Comparison of ENCODE assay signal across 13 mouse cellular contexts in the genomic region with DNA sequence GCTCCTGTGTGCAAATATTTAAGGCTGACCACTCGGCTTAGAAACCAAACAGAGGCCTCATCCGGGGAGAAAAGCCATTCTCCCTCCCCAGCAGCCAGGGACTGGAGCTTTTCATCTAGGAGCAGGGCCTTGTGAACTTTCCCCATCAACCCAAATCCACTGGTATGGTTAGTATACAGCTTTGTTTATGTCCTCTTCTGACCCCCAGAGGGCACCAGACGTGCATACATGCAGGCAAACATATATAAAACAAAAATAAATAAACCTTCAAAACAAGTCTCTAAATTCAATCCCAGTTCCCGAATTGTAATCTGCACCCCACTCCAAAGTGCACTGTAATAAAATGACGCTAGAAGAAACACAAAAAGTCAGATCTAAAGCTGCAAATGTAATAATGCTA. TPM values are rescaled to one million over a fixed set of nuclear protein-coding genes. Genes with fewer than 3 reads are reported as not detected.
DNase-seq lines count a peak whose midpoint lies in the region; ATAC-seq and TF ChIP-seq lines count a peak whose summit lies in the region.
"Had no signal": no experiment of that assay in that cellular context is flagged by ENCODE, and none has a peak within 500 bp of the region (broad histone marks: within the 10 kb centered on the region; RNA-seq: fewer than 3 reads in every experiment).

No protein-coding gene starts in this region.

- no peak overlapping the region for H3K27ac ChIP-seq in heart, adult 2 months
- no peak overlapping the region for H3K27ac ChIP-seq in liver, embryonic 14.5 days
- no peak overlapping the region for H3K27ac ChIP-seq in hindbrain, embryonic 16.5 days (ENCODE audit: low read depth, low read length)
- H3K27ac ChIP-seq: forebrain, embryonic 12.5 days; heart, embryonic 15.5 days; lung, embryonic 15.5 days; neural tube, embryonic 12.5 days had no signal

- TF ChIP-seq POLR2A in heart, adult 2 months (IDR thresholded peaks at IDR 0.05; ENCODE audit: insufficient read depth, low read depth, low read length), result no peak

- TF ChIP-seq CTCF in heart, adult 2 months (IDR thresholded peaks at IDR 0.05), result peak; percentile 72
- TF ChIP-seq CTCF in liver, embryonic 14.5 days (IDR thresholded peaks at IDR 0.05; ENCODE audit: low read depth), result peak; percentile 62

- no peak overlapping the region for H3K4me3 ChIP-seq in heart, adult 2 months
- no peak overlapping the region for H3K4me3 ChIP-seq in liver, embryonic 14.5 days (ENCODE audit: insufficient read depth in 1 of 2, low read depth in 2 of 2, low read length in 2 of 2)
- no peak overlapping the region for H3K4me3 ChIP-seq in hindbrain, embryonic 16.5 days (ENCODE audit: low read length)
- H3K4me3 ChIP-seq: forebrain, embryonic 12.5 days; heart, embryonic 15.5 days; lung, embryonic 15.5 days; neural tube, embryonic 12.5 days had no signal

- no peaks in the 10 kb centered on the region for H3K27me3 ChIP-seq in heart, adult 2 months (ENCODE audit: control insufficient read depth, insufficient read depth, low read length)
- H3K27me3 ChIP-seq in liver, embryonic 14.5 days (ENCODE audit: control insufficient read depth, insufficient read depth, low read length), result no peaks in the 10 kb centered on the region
- no peaks in the 10 kb centered on the region for H3K27me3 ChIP-seq in hindbrain, embryonic 16.5 days (replicated peaks; ENCODE audit: control insufficient read depth, insufficient read depth, low read length)
- H3K27me3 ChIP-seq: forebrain, embryonic 12.5 days; heart, embryonic 15.5 days; lung, embryonic 15.5 days; neural tube, embryonic 12.5 days had no signal

- no peak for TF ChIP-seq EP300 in heart, adult 2 months (IDR thresholded peaks at IDR 0.05; ENCODE audit: insufficient read depth, low read depth, low read length)
- TF ChIP-seq EP300 in liver, embryonic 14.5 days (IDR thresholded peaks at IDR 0.05; ENCODE audit: low read depth), result no peak

- H3K79me2 ChIP-seq in heart, adult 2 months (replicated peaks; ENCODE audit: control insufficient read depth, insufficient read depth, low read length), result no peaks in the 10 kb centered on the region

- no peak for ATAC-seq in liver, embryonic 14.5 days (ENCODE audit: insufficient read depth)
- ATAC-seq in hindbrain, embryonic 16.5 days, result no peak

- H3K9me3 ChIP-seq in liver, embryonic 14.5 days (ENCODE audit: control insufficient read depth, low read length), result no peaks in the 10 kb centered on the region
- H3K9me3 ChIP-seq in hindbrain, embryonic 16.5 days (ENCODE audit: control insufficient read depth, low read length), result no peaks in the 10 kb centered on the region
- H3K9me3 ChIP-seq: forebrain, embryonic 12.5 days; heart, embryonic 15.5 days; lung, embryonic 15.5 days; neural tube, embryonic 12.5 days had no signal

- H3K4me1 ChIP-seq in heart, adult 2 months (ENCODE audit: control insufficient read depth, insufficient read depth, low read length), result no peaks in the 10 kb centered on the region
- H3K4me1 ChIP-seq in liver, embryonic 14.5 days (replicated peaks; ENCODE audit: control insufficient read depth in 2 of 2, insufficient read depth in 2 of 2, low read length in 1 of 2), result peaks cover 3 to 4% of the 10 kb centered on the region in 2 experiments; a peak in 2 of 4 replicates
- H3K4me1 ChIP-seq in hindbrain, embryonic 16.5 days (ENCODE audit: control insufficient read depth, insufficient read depth, low read depth, low read length), result no peaks in the 10 kb centered on the region
- H3K4me1 ChIP-seq: forebrain, embryonic 12.5 days; heart, embryonic 15.5 days; lung, embryonic 15.5 days; neural tube, embryonic 12.5 days had no signal

- no peaks in the 10 kb centered on the region for H3K36me3 ChIP-seq in heart, adult 2 months (ENCODE audit: control insufficient read depth, insufficient read depth, low read length)
- H3K36me3 ChIP-seq in liver, embryonic 14.5 days (replicated peaks; ENCODE audit: control insufficient read depth, insufficient read depth, low read depth), result no peaks in the 10 kb centered on the region
- H3K36me3 ChIP-seq in hindbrain, embryonic 16.5 days (ENCODE audit: control insufficient read depth, insufficient read depth, low read length), result no peaks in the 10 kb centered on the region
- H3K36me3 ChIP-seq: forebrain, embryonic 12.5 days; heart, embryonic 15.5 days; lung, embryonic 15.5 days; neural tube, embryonic 12.5 days had no signal

- DNase-seq in heart, adult 2 months, result no peak
- no peak for DNase-seq in heart, postnatal 14 days
- DNase-seq in thymus, postnatal 0 days (ENCODE audit: low spot score), result peak; percentile 59
- DNase-seq in thymus, adult 18-20 months, result no peak
- DNase-seq in liver, embryonic 14.5 days (ENCODE audit: low read depth in 3 of 3, low spot score in 3 of 3), result no peak
- DNase-seq in right cerebral cortex, postnatal 10 days (ENCODE audit: low spot score in 2 of 2), result no peak
- no peak for DNase-seq in left cerebral cortex, adult 8-10 months (ENCODE audit: low spot score in 2 of 2)
- DNase-seq: cerebellum, adult 9-10 months had no signal

- H3K9ac ChIP-seq in heart, adult 2 months (ENCODE audit: low read depth, low read length), result no peak overlapping the region
- H3K9ac ChIP-seq in liver, embryonic 14.5 days (replicated peaks), result no peak overlapping the region
- H3K9ac ChIP-seq in hindbrain, embryonic 16.5 days (ENCODE audit: low read depth, low read length), result no peak overlapping the region
- H3K9ac ChIP-seq: forebrain, embryonic 12.5 days; heart, embryonic 15.5 days; lung, embryonic 15.5 days; neural tube, embryonic 12.5 days had no signal

- intact Hi-C loops in heart, adult 2 months (cut with DNase I), result loop anchor here (1.0 kb wide), 1 partner anchor 126 kb away; no protein-coding TSS in a partner anchor
- intact Hi-C loops in heart, postnatal 14 days (cut with DNase I), result no loop called here

- no peak overlapping the region for H3K4me2 ChIP-seq in liver, embryonic 14.5 days (ENCODE audit: low read depth)
- H3K4me2 ChIP-seq in hindbrain, embryonic 16.5 days (ENCODE audit: low read length), result no peak overlapping the region
- H3K4me2 ChIP-seq: forebrain, embryonic 12.5 days; heart, embryonic 15.5 days; lung, embryonic 15.5 days; neural tube, embryonic 12.5 days had no signal

- 49% methylated on average over 5 of the region's 5 CpGs for WGBS in heart, adult 2 months
- WGBS in liver, embryonic 14.5 days (ENCODE audit: insufficient replicate concordance), result 32% methylated on average over 5 of the region's 5 CpGs
- WGBS in hindbrain, embryonic 16.5 days, result 54% methylated on average over 5 of the region's 5 CpGs

RNA-seq across cellular contexts. Expression of a gene that starts 9.4 kb away (rescaled TPM):
- total RNA-seq in heart, adult 2 months (2021), result under 1 TPM; 0.34 to 0.98 TPM
- polyA plus RNA-seq in heart, adult 2 months (2012; rRNA removed), result 0.29 and 0.59 TPM in 2 replicates
- under 1 TPM; 0.17 to 0.22 TPM for total RNA-seq in heart, postnatal 14 days (2021)
- polyA plus RNA-seq in thymus, postnatal 0 days (2015; fragmentation: Nextera tagmentation; extraction: Ambion mirVana), result 0.06 and 0.13 TPM in 2 replicates
- 4.5 TPM in 2 replicates for polyA plus RNA-seq in liver, embryonic 14.5 days (2012; rRNA removed)
- 7.6 and 9.1 TPM in 2 replicates for polyA plus RNA-seq in liver, embryonic 14.5 days (2014; fragmentation: Nextera tagmentation; extraction: Ambion mirVana)
- total RNA-seq in left cerebral cortex, adult 8-10 months (2022), result not detected
- polyA plus RNA-seq in hindbrain, embryonic 16.5 days (2015; fragmentation: Nextera tagmentation; extraction: Ambion mirVana), result 0.19 and 0.29 TPM in 2 replicates

RNA-seq across cellular contexts. Expression of a gene that starts 10.5 kb away (rescaled TPM):
- not detected for total RNA-seq in heart, adult 2 months (2021)
- polyA plus RNA-seq in heart, adult 2 months (2012; rRNA removed), result not detected in 2 replicates
- total RNA-seq in heart, postnatal 14 days (2021), result not detected
- polyA plus RNA-seq in thymus, postnatal 0 days (2015; fragmentation: Nextera tagmentation; extraction: Ambion mirVana), result 0.39 and 1.1 TPM in 2 replicates
- polyA plus RNA-seq in liver, embryonic 14.5 days (2012; rRNA removed), result not detected in 2 replicates
- not detected in 2 replicates for polyA plus RNA-seq in liver, embryonic 14.5 days (2014; fragmentation: Nextera tagmentation; extraction: Ambion mirVana)
- total RNA-seq in left cerebral cortex, adult 8-10 months (2022), result not detected
- not detected in 2 replicates for polyA plus RNA-seq in hindbrain, embryonic 16.5 days (2015; fragmentation: Nextera tagmentation; extraction: Ambion mirVana)
- polyA plus RNA-seq: forebrain, embryonic 12.5 days; heart, embryonic 15.5 days; lung, embryonic 15.5 days; neural tube, embryonic 12.5 days had no signal

RNA-seq across cellular contexts. Expression of a gene that starts 13.9 kb away (rescaled TPM):
- not detected for total RNA-seq in heart, adult 2 months (2021)
- polyA plus RNA-seq in heart, adult 2 months (2012; rRNA removed), result 0.31 TPM in 1 of 2 replicates, not detected in the other
- total RNA-seq in heart, postnatal 14 days (2021), result not detected
- not detected in 2 replicates for polyA plus RNA-seq in thymus, postnatal 0 days (2015; fragmentation: Nextera tagmentation; extraction: Ambion mirVana)
- polyA plus RNA-seq in liver, embryonic 14.5 days (2012; rRNA removed), result not detected in 2 replicates
- not detected in 2 replicates for polyA plus RNA-seq in liver, embryonic 14.5 days (2014; fragmentation: Nextera tagmentation; extraction: Ambion mirVana)
- under 1 TPM in 2 of 4 experiments, not detected in 2; 0.51 to 0.59 TPM for total RNA-seq in left cerebral cortex, adult 8-10 months (2022)
- not detected in 2 replicates for polyA plus RNA-seq in hindbrain, embryonic 16.5 days (2015; fragmentation: Nextera tagmentation; extraction: Ambion mirVana)
- polyA plus RNA-seq: forebrain, embryonic 12.5 days; heart, embryonic 15.5 days; lung, embryonic 15.5 days; neural tube, embryonic 12.5 days had no signal

RNA-seq across cellular contexts. Expression of a gene that starts 17.5 kb away (rescaled TPM):
- 10 to 100 TPM; 50.8 to 58.7 TPM for total RNA-seq in heart, adult 2 months (2021)
- 65.0 and 80.9 TPM in 2 replicates for polyA plus RNA-seq in heart, adult 2 months (2012; rRNA removed)
- 10 to 100 TPM; 52.0 to 54.4 TPM for total RNA-seq in heart, postnatal 14 days (2021)
- 214 and 226 TPM in 2 replicates for polyA plus RNA-seq in thymus, postnatal 0 days (2015; fragmentation: Nextera tagmentation; extraction: Ambion mirVana)
- polyA plus RNA-seq in liver, embryonic 14.5 days (2012; rRNA removed), result 47.7 and 48.4 TPM in 2 replicates
- polyA plus RNA-seq in liver, embryonic 14.5 days (2014; fragmentation: Nextera tagmentation; extraction: Ambion mirVana), result 56.0 and 66.9 TPM in 2 replicates
- total RNA-seq in left cerebral cortex, adult 8-10 months (2022), result 10 to 100 TPM; 87.8 to 96.5 (median 89.7) TPM
- polyA plus RNA-seq in hindbrain, embryonic 16.5 days (2015; fragmentation: Nextera tagmentation; extraction: Ambion mirVana), result 105 and 110 TPM in 2 replicates

RNA-seq across cellular contexts. Expression of a gene that starts 17.7 kb away (rescaled TPM):
- total RNA-seq in heart, adult 2 months (2021), result 100 to 1,000 TPM; 532 to 626 TPM
- polyA plus RNA-seq in heart, adult 2 months (2012; rRNA removed), result 632 and 932 TPM in 2 replicates
- 100 to 1,000 TPM; 438 to 444 TPM for total RNA-seq in heart, postnatal 14 days (2021)
- 137 and 139 TPM in 2 replicates for polyA plus RNA-seq in thymus, postnatal 0 days (2015; fragmentation: Nextera tagmentation; extraction: Ambion mirVana)
- 39.0 and 43.9 TPM in 2 replicates for polyA plus RNA-seq in liver, embryonic 14.5 days (2012; rRNA removed)
- polyA plus RNA-seq in liver, embryonic 14.5 days (2014; fragmentation: Nextera tagmentation; extraction: Ambion mirVana), result 60.8 and 67.8 TPM in 2 replicates
- 100 to 1,000 TPM; 124 to 140 (median 132) TPM for total RNA-seq in left cerebral cortex, adult 8-10 months (2022)
- polyA plus RNA-seq in hindbrain, embryonic 16.5 days (2015; fragmentation: Nextera tagmentation; extraction: Ambion mirVana), result 185 and 191 TPM in 2 replicates
